Mouse (Mus musculus): ENCODE measurements at regions not wholly inside any gene's neighbourhood (a gene's known extent, or its start where the extent isn't known, plus 50 kb on each side); places are given as distances from the start of the nearest gene placed in this dataset.

GRCm38 (mm10) chr12:22623205-22623604 is 1156.9 kb downstream of the Gm10330 start:
- in situ Hi-C loops (cut with MboI, MseI), result loop anchor here (10.0 kb wide), 2 partner anchors 1352 to 1632 kb away; no protein-coding TSS in a partner anchor

All from T-helper 1 cell (primary cell).